Mouse (Mus musculus) limb, embryonic 14.5 days (tissue): ENCODE results near the gene Glcci1. TPM values are rescaled to one million over a fixed set of nuclear protein-coding genes. Genes with fewer than 3 reads are reported as not detected.

Source experiments
- ATAC-seq: fragments of 200-750 bp; cut with Nextera tagmentation; 2 replicates; pipeline ENCODE4 v1.8.0; 2017; ENCODE audit warnings: low read depth, moderate number of reproducible peaks, moderate TSS enrichment; ENCODE audit not compliant: low FRiP score
- DNase-seq: peaks from one replicate; pipeline ENCODE4 v3.0.0-alpha.2; 2015; ENCODE audit warnings: low spot score
- H3K27ac ChIP-seq: fragments of 300-500 bp; sonication (generic); replicated peaks from 2 replicates; pipeline ENCODE4 v1.5.1; 2014; ENCODE audit warnings: low read depth, mild to moderate bottlenecking, low read length, moderate library complexity, mixed read lengths
- H3K27me3 ChIP-seq: fragments of 300-500 bp; sonication (generic); 2 replicates; pipeline ENCODE4 v1.6.1; 2014; ENCODE audit warnings: low read length, mixed read lengths; ENCODE audit not compliant: control insufficient read depth, insufficient read depth
- H3K36me3 ChIP-seq: fragments of 300-500 bp; sonication (generic); 2 replicates; pipeline ENCODE4 v1.6.1; 2014; ENCODE audit warnings: mild to moderate bottlenecking, low read length, moderate library complexity, mixed read lengths; ENCODE audit not compliant: control insufficient read depth, insufficient read depth
- H3K4me1 ChIP-seq: fragments of 300-500 bp; sonication (generic); 2 replicates; pipeline ENCODE4 v1.6.1; 2014; ENCODE audit warnings: antibody characterized with exemption, low read length, mixed read lengths; ENCODE audit not compliant: control insufficient read depth, insufficient read depth
- H3K4me2 ChIP-seq: fragments of 300-500 bp; sonication (generic); replicated peaks from 2 replicates; pipeline ENCODE4 v1.6.1; 2014; ENCODE audit warnings: low read depth, mild to moderate bottlenecking, low read length, moderate library complexity; ENCODE audit not compliant: severe bottlenecking
- H3K4me3 ChIP-seq: fragments of 300-500 bp; sonication (generic); replicated peaks from 2 replicates; pipeline ENCODE4 v1.5.1; 2014; ENCODE audit warnings: low read length
- H3K9ac ChIP-seq: fragments of 300-500 bp; sonication (generic); 2 replicates; pipeline ENCODE4 v1.6.1; 2014; ENCODE audit warnings: mild to moderate bottlenecking, low read depth, low read length, moderate library complexity; ENCODE audit not compliant: severe bottlenecking
- H3K9me3 ChIP-seq: fragments of 300-500 bp; sonication (generic); 2 replicates; pipeline ENCODE4 v1.6.1; 2016; ENCODE audit warnings: low read length; ENCODE audit not compliant: control insufficient read depth
- POLR2A ChIP-seq: fragments of 200-500 bp; IDR thresholded peaks from 2 replicates; pipeline ENCODE4 v1.8.0; 2012; ENCODE audit warnings: inconsistent platforms, mild to moderate bottlenecking, moderate library complexity, borderline replicate concordance; ENCODE audit not compliant: insufficient read depth, insufficient read length; ENCODE audit errors: extremely low read depth
- WGBS: fragments of 180-500 bp; shearing (Covaris S2); extraction: QIAGEN DNeasy Blood & Tissue Kit; methylation state at CpG from one replicate; pipeline ENCODE4 v1.1.7; 2014; 5-methylcytosine and 5-hydroxymethylcytosine counted together
- polyA plus RNA-seq, 2 experiments: library from polyadenylated mRNA; depleted of rRNA in 1 of 2; stranded (reverse) in 1 of 2; unstranded in 1 of 2; fragments of >200 nt; fragmentation: Nextera tagmentation in 1 of 2; extraction: Ambion mirVana in 1 of 2; gene quantifications; 2 replicates each; pipeline versions ENCODE4 v1.2.1 to v1.2.3; 2012 to 2014

Gene Glcci1
- polyA plus RNA-seq, 2 experiments: 10.1 to 11.9 TPM

DNA sequence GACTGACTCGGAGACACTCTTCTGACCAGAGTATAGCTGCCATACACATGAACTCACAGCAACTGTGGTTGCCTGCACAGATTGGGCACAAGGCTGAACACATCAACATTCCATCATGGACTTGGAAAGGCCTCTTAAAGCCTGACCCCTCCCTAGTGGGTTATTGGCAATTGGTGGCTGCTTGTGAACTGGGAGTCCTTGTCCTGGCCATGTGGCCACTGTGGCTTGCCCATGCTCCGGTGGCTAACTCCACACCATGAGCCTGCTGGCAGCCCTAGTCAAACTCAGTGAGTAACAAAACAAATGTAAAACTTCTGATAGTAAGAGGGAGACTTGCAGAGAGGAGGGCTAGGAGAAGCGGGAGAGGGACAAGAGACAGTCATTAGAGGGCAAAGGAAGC is 37.3 kb upstream of the Glcci1 start:
- no peaks in the 10 kb centered on the region for H3K9me3 ChIP-seq

DNA sequence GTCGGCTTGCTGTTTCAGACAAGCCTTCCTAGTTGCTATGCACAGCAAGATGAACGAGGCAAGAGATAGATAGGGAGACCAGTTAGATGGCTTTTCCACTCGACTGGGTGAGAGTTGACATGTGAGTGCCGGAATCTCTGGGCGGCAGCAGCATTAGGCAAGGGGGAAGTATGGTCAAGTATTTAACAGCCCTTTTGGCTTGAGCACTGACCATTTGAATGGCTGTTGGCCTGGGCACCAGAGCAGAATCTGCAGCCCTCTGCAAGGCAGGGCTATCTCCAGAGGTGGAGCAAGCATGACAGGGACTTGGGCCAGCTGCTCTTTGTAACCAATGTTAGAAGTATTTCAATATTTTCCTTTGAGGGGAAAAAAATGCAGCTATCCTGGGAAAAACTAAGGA is 36.5 kb upstream of the Glcci1 start:
- Histone ChIP-seq H3K4me2 (no peak overlapping the region), H3K27me3 (no peaks in the 10 kb centered on the region), H3K27ac (no peak overlapping the region), H3K4me1 (no peaks in the 10 kb centered on the region), H3K9me3 (no peaks in the 10 kb centered on the region), H3K36me3 (no peaks in the 10 kb centered on the region), H3K9ac (no peak overlapping the region), H3K4me3 (no peak overlapping the region)
- ATAC-seq: no peak
- no peak for TF ChIP-seq POLR2A
- no peak for DNase-seq
- WGBS: 59% methylated on average over 5 of the region's 5 CpGs

More for the DNA sequence above, 37.3 kb upstream of the Glcci1 start:
- Histone ChIP-seq H3K4me1 (no peaks in the 10 kb centered on the region), H3K36me3 (no peaks in the 10 kb centered on the region), H3K27me3 (no peaks in the 10 kb centered on the region), H3K4me3 (no peak overlapping the region), H3K9ac (no peak overlapping the region), H3K27ac (no peak overlapping the region), H3K4me2 (no peak overlapping the region)
- no peak for TF ChIP-seq POLR2A
- no peak for ATAC-seq
- WGBS: 85% methylated on average over 3 of the region's 3 CpGs
- DNase-seq: no peak

DNA sequence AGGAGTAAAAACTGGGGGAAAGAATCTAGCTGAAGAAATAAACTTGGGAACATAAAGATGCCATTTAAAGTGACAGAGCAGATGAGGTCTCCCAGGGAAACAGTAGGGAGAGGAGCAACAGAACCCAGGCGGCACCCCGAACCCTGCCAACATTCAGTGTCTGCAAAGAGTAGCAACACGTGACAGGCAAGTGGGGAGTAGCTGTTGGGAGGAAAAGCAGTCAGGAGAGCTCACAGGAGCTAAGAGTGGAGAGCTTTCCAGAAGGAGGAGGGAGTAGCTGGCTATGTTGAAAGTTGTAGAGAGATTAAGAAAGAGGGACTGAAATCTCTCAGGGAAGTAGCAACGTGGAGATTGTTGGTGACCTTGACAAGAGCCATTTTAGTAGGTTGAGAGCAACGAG is 35.9 kb upstream of the Glcci1 start:
- H3K9ac ChIP-seq: no peak overlapping the region
- H3K4me1 ChIP-seq: no peaks in the 10 kb centered on the region
- 60% methylated on average over 5 of the region's 5 CpGs for WGBS
- no peak overlapping the region for H3K27ac ChIP-seq
- no peak for TF ChIP-seq POLR2A
- H3K9me3 ChIP-seq: no peaks in the 10 kb centered on the region
- no peak overlapping the region for H3K4me2 ChIP-seq
- H3K27me3 ChIP-seq: no peaks in the 10 kb centered on the region
- no peak for DNase-seq
- no peak for ATAC-seq
- H3K36me3 ChIP-seq: no peaks in the 10 kb centered on the region
- H3K4me3 ChIP-seq: no peak overlapping the region

GRCm38 (mm10) chr6:8474316-8474715 is 35.1 kb upstream of the Glcci1 start:
- Histone ChIP-seq H3K27ac (no peak overlapping the region), H3K4me1 (no peaks in the 10 kb centered on the region), H3K9ac (no peak overlapping the region), H3K4me3 (no peak overlapping the region), H3K9me3 (no peaks in the 10 kb centered on the region), H3K36me3 (no peaks in the 10 kb centered on the region), H3K27me3 (no peaks in the 10 kb centered on the region), H3K4me2 (no peak overlapping the region)
- DNase-seq (no peak), ATAC-seq (no peak)
- 80% methylated on average over 3 of the region's 3 CpGs for WGBS
- TF ChIP-seq POLR2A: no peak

GRCm38 (mm10) chr6:8474820-8475219 is 34.6 kb upstream of the Glcci1 start:
- peak; percentile 6 for DNase-seq
- H3K4me1 ChIP-seq: no peaks in the 10 kb centered on the region
- H3K36me3 ChIP-seq: no peaks in the 10 kb centered on the region
- no peak overlapping the region for H3K4me3 ChIP-seq
- no peaks in the 10 kb centered on the region for H3K27me3 ChIP-seq
- ATAC-seq: peak; percentile 59
- H3K27ac ChIP-seq: no peak overlapping the region
- no peak for TF ChIP-seq POLR2A
- H3K9me3 ChIP-seq: no peaks in the 10 kb centered on the region
- no peak overlapping the region for H3K9ac ChIP-seq
- WGBS: 83% methylated on average over 4 of the region's 4 CpGs
- no peak overlapping the region for H3K4me2 ChIP-seq

- Histone ChIP-seq H3K36me3 (no peaks in the 10 kb centered on the region), H3K4me3 (no peak overlapping the region), H3K9ac (no peak overlapping the region), H3K4me2 (no peak overlapping the region), H3K4me1 (no peaks in the 10 kb centered on the region), H3K27me3 (no peaks in the 10 kb centered on the region), H3K27ac (no peak overlapping the region), H3K9me3 (no peaks in the 10 kb centered on the region)
- WGBS: 41% methylated on average over 1 of the region's 1 CpGs
- DNase-seq (no peak), ATAC-seq (peak; percentile 65; the same call in 1 of the 2 replicates)
- TF ChIP-seq POLR2A: no peak
Observed at GRCm38 (mm10) chr6:8479176-8479575, 30.2 kb upstream of the Glcci1 start.
